Mouse (Mus musculus) CH12F3 (cell line): Measurements from ENCODE around the gene Foxp1.

Experiments used
- in situ Hi-C: fragments of 300-500 bp; cut with MboI; formaldehyde crosslinking; loops from 2 replicates; pipeline ENCODE4 v1.14.3; 2020; ENCODE audit warnings: low sequenced_read_pairs

Gene Foxp1

GRCm38 (mm10) chr6:99522359-99523108 lies at the start of gene Foxp1:
Foxp1 (minus strand) TSS chr6:99522721.
- in situ Hi-C loops, result no loop called here

GRCm38 (mm10) chr6:99572071-99572470 lies 49.5 kb upstream of the Foxp1 start:
- in situ Hi-C loops, result no loop called here

- in situ Hi-C loops, result no loop called here
Measured at GRCm38 (mm10) chr6:99566921-99567320, 44.4 kb upstream of the Foxp1 start.

- in situ Hi-C loops, result no loop called here
Measured at GRCm38 (mm10) chr6:99564766-99565165, 42.2 kb upstream of the Foxp1 start.

GRCm38 (mm10) chr6:99556950-99557349 lies 34.4 kb upstream of the Foxp1 start:
- in situ Hi-C loops, result no loop called here

- in situ Hi-C loops, result no loop called here
Measured at GRCm38 (mm10) chr6:99552816-99553215, 30.3 kb upstream of the Foxp1 start.

- in situ Hi-C loops, result no loop called here
Measured at GRCm38 (mm10) chr6:99546416-99546815, 23.9 kb upstream of the Foxp1 start.

- in situ Hi-C loops, result no loop called here
Measured at GRCm38 (mm10) chr6:99545437-99545836, 22.9 kb upstream of the Foxp1 start.

- in situ Hi-C loops, result no loop called here
Measured at GRCm38 (mm10) chr6:99541105-99541504, 18.6 kb upstream of the Foxp1 start.

GRCm38 (mm10) chr6:99540653-99541052 lies 18.1 kb upstream of the Foxp1 start:
- in situ Hi-C loops, result no loop called here

- in situ Hi-C loops, result no loop called here
Measured at GRCm38 (mm10) chr6:99540146-99540545, 17.6 kb upstream of the Foxp1 start.

- in situ Hi-C loops, result no loop called here
Measured at GRCm38 (mm10) chr6:99538194-99538941, 15.8 kb upstream of the Foxp1 start.

- in situ Hi-C loops, result no loop called here
Measured at GRCm38 (mm10) chr6:99534211-99534745, 11.8 kb upstream of the Foxp1 start.

GRCm38 (mm10) chr6:99532458-99532857 lies 9.9 kb upstream of the Foxp1 start:
- in situ Hi-C loops, result no loop called here

- in situ Hi-C loops, result no loop called here
Measured at GRCm38 (mm10) chr6:99528972-99529371, 6.5 kb upstream of the Foxp1 start.

- in situ Hi-C loops, result no loop called here
Measured at GRCm38 (mm10) chr6:99527457-99528105, 5.1 kb upstream of the Foxp1 start.

GRCm38 (mm10) chr6:99525351-99525750 lies 2.8 kb upstream of the Foxp1 start:
- in situ Hi-C loops, result no loop called here

GRCm38 (mm10) chr6:99523679-99524370 lies 1.3 kb upstream of the Foxp1 start:
- in situ Hi-C loops, result no loop called here

- in situ Hi-C loops, result no loop called here
Measured at GRCm38 (mm10) chr6:99523109-99523632, 650 bp upstream of the Foxp1 start.

GRCm38 (mm10) chr6:99521641-99522358 lies 721 bp downstream of the Foxp1 start:
- in situ Hi-C loops, result no loop called here
